Mouse (Mus musculus) testis, postnatal 10 days (tissue): ENCODE measurements at regions not wholly inside any gene's neighbourhood (a gene's known extent, or its start where the extent isn't known, plus 50 kb on each side); places are given as distances from the start of the nearest gene placed in this dataset.

Experiments used
- DNase-seq: peaks from one replicate; pipeline ENCODE4 v3.0.0; 2021; ENCODE audit warnings: low spot score

DNA sequence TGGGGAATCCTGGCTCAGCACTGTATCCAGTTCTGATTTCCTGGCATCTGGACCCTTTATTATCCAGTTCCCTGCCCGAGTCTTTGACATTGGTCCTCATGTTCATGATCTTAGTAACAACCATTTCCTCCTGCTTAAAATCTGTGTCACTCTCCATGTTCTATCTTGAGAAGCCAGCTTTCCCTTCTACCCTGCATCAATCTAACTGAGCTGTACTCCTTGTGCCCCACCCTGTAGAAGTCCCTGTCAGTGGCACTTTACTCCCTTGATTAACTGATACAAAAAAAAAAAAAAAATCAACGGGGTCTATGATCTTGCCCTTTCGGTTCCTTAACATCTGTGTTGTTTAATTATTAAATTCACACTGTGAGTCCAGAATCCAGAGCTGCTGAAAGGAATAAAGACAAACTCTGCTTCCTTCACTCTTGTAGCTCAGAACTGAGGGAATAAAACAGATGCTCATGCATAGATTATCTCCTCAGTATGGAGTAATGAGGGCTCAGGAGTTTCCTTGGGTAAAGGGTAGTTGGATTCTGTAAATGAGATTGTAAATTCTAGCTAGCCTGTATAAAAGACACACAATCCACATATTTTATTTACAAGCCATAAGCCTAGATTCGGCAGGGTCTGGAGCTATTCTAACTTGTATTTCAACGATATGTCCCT lies 342.6 kb upstream of the Nr5a2 start:
- DNase-seq = no peak

DNA sequence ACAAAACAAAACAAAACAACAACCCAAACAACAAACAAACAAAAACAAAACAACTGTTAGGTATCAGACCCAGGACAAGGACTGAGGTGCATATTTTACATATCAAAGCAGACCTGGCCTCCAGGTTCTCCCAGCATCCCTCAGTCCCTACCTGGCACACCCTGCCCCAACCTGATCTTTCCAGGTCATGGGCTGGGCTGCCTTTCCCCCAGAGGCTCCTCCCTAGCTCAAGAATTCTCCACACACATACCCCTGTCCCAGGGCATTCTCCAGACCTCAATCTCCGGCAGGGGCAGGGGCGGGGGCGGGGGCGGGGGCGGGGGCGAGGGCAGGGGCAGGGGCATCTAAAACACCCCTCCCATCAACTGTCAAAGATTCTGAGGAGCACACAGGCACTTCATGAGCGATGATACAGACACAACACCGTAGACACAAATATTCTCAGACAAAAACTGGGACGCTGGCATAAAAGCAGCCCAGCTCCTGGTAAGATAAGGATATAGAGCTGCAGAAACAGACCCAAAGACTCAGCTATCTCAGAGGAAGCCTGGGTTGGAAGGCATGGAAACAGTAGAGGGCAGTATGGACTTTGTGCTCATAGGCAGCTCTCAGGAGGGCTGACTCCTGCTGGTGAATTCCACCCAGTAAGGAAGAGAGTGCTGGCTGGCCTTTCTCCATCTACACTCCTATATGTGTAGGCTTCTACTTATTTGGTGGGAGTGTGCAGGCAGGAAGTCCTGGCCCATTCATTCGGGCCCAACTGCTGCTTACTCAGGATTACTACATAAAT lies 337.7 kb upstream of the Nr5a2 start:
- no peak for DNase-seq

DNA sequence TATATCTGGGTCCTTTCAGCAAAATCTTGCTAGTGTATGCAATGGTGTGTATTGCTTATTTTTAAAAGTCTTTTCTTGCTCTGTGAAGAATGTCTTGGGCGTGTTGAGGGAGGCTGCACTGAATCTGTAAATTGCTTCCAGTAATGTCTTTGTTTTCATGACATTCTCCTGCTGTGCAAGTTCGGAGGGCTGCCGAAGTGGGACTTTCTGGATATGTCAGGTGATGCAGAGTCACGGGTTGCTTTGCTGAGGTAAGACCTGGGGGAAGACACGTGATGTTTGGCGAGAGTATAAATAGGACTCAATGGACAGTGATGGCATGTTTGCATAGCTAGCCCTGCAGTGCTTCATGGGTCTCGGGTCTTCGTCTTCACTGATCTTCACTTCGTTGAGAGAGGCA lies 329.2 kb upstream of the Nr5a2 start:
- DNase-seq = no peak

DNA sequence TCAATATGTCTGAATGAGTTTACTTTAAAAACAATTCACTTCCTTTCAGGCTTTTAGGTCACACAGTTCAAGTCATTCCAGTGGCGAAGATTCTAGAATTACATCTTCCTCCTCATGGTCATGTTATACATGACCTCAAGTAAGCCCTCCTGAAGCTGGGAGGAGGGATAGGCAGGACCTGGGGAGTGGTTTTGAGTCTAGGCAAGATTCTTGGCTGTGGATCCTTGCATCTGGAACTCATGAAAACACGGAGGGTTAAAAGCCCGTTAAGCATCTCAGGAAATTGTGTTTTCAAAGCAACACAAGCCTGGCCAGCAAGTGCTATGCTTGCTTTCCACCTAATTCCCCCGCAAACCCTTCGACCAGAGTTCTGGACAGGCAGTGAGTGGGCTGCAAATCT lies 323.0 kb upstream of the Nr5a2 start:
- DNase-seq = no peak

DNA sequence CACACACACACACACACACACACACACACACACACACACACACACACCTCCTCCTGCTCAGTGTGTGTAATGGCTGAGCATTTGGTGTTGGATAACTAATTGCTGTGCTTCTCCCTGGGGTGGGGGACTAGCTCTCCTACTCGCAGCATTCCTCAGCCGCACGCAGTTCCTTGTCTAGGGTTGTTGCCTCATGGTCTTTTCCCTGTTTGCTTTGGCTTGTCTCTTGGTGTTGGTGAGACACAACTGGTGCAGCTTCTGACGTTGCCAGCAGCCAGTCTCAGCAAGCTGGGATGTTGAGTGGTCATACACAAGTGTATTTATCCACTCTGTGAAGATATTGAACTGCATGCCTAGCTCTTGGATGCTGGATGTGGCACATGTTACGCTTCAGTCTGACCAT lies 322.2 kb upstream of the Nr5a2 start:
- DNase-seq = no peak

DNA sequence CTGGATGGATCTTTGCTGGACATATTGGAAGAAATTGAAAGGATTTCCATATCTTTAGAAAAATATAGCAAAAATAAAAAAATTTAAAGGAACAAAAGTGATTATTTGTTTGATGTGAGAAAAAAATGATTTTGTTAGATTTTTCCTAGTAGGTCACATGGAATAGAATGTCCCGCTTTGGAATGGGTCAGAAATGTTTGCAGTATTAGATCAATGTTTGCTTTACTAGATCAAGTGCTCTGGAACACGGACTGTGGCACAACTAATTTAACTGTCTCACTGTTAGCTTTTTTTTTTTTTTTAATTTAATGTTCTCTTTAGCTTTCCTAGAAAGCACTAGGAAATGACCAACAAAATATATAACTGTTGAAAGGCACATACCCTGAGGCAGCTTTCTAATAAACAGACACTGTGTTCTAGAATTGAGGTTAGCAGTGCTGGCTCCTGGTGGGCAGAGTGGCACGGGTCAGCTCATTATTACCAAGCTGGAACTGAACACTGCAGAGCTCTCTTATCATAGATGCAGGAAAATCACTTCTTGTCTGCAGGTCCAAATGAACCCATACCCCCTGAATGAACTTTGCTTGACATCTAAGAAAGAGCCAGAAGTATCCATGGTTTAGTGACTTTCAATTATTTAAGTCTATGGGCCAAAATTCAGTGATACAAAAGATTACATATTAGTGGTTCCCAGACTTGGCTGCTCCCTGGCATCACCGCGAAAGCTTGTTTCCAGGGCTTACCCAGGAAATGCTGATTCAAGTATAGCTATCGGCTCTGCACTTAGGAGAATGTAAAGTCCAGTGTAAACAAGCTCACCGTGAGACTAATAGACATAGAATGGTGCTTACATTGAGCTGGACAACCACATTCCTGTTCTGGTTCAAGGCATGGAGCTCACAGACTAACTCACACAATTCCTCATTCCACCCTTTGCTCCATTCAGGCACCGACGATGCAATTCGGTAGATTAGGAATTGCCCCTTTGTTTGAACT lies 320.4 kb upstream of the Nr5a2 start:
- no peak for DNase-seq

DNA sequence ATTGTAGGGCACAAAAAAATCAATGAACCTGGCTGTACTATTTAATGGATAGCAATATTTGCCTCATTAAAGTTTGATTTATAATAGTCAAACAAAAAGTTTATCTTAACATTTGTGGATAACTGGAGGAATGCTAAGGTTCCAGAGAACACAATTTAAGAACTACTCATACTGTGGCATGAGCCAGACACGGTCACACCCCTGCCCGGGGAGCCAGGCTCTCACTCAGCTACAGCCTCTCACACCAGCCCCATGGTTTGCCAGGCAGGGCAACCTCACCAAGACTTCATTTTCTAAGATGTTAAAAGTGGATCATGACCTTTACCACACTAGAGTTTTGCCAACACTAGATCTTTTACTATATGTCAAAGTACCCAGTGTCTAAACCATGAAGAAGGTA lies 319.7 kb upstream of the Nr5a2 start:
- no peak for DNase-seq

DNA sequence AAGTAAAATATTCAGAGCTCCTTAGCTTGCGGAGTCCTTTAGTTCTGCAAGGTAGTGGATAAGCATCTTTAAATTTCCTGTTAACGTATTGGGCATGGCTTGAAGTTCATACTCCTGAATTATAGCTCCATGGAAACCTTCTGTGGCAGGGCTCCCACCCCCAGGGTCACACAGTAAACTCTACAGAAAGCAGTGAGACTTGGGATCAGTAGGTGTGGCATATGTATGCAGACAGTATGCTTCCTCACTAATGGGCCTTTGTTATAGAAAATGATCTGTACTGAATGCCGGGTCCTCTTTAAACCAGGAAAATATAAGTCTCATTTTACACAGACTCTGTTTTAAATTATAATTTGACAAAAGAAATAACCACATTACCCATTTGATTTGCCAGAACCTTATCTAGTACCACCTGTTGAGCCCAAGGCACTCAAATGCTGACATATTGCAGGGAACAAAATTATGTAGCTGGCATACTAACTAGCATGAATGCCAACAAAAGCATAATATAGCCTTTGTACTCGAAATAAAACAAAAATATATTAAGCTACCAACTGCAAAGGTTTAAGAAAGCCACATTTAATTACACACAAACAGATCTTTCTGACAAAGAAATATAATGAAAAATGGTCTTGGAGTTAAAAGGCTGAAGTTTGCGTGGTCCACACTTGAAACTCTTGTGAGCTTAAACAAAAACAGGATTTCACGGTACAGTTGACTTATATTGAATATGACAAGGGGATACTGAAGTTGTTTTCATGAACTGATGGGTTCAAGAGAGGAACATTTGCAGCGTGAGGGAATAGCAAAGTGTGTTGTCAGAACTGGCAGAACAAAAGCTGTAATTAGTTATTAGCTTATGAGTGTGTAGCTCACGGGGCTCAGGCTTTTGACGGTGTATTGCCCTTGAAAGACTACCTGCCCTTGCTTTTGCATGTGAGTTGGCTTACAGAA lies 310.7 kb upstream of the Nr5a2 start:
- no peak for DNase-seq

DNA sequence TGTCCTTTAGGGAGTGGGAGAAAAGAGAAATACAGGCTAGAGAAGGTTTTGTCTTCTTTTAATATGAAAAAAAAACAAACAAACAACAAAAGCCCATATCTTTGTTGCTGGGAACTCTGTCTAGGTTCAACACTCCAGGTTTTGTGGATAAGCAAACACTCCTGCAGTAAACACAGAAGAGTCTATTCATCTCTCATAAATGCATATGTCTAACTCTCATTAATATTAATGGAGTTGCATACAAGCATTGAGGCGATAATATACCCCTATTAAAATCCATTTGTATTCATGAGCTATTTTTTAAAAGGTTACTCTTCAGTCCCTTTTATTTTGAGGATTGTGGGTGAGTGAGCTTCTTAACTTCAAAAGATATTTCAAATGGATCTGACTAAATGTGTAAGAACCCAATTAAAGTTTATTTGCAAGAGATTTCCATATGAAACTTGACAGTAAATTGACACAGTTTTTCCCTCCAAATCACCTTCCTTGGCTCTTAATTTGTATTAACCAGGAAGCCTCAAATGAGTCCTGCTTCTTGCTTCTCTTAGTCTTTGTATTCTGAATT lies 302.6 kb upstream of the Nr5a2 start:
- DNase-seq = no peak

DNA sequence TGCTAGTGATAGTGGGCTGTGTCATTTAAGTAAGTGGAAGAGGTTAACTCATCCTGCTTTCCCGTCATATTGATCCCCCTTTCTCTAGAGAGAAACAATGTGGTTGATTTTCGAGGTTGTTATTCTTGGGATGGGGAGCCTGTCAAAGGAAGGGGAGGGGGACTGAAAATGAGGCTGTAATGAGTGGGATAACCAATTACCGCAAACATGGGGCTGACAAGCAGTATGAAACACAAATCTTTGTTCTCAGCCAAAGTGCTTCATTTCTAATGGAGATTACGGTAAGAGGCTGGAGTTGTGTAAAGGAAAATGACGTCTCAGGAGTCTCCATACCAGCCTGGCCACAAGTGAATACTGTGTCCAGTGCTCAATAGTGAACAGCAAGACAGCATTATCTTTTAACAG lies 301.9 kb upstream of the Nr5a2 start:
- DNase-seq = no peak

DNA sequence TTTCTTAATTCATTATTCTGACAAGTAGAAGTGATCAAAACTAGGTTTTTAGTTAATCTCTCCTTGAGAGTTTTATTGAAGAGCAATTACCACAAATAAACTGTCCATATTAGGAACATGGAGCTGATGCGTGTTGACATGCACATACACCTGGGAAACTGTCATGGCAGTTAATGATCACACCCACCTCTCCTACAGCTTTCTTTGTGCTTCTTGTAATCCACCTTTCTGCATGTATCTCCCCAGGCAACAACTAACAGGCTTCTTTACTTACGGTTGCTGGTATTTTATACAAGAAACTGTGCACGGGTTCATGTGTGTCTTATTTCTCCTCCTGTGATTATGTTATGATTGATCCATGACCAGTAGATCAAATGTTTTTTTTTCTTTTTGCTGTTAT lies 296.0 kb upstream of the Nr5a2 start:
- DNase-seq = no peak

DNA sequence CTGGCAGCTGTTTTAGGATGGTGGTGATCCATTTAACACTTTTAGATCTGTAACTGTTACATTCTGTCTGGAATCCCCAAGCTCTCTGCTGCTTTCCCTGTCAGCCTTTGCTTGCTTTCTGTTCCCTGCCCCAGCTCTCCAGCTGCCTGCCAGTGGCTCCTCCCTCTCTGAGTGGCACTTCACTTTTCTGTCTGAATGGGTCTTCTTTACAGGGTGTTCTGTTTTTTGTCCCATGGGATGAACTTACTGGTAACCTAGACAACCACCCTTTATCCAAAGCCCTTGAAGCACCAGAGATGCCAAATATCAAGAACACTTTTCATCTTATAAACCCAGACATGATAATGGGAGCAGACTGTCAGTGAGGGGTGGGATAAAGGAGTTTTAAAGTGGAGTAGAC lies 294.8 kb upstream of the Nr5a2 start:
- DNase-seq = no peak

DNA sequence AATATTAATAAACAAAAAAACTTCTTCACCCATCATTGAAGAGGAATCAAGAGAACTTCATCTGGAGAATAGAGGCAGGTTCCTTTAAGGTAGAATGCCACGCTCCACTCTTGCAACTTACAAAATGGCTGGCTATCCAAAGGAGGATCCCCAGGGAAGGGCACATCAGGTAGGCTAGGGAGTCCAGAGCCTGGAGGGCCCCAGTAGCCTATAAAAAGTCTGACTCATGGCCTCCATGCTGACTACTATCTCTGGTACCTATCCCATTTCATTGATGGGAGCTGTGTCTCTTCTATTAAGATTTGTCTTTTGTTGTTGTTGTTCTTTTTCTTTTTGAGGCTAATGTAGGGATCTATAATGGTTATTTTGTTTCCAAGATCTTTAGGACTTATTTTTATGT lies 294.4 kb upstream of the Nr5a2 start:
- DNase-seq = no peak

DNA sequence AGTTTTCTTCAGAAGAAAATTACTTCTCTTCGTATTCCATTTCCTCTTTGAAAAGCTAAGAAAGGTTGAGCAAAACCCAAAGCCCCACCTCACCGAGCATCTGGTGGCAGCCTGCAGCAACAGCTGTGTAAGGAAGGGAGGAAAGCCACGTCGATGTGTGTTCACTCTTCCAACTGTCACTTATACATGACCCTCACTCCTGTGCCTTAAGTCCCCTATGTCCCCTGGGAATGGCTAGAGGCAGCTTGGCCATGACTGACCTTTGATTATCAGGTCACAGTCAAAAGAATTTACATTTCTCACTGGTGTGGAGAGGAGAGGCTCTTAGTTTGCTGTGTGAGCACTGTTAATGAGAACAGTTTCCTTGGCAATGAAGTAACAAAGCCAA lies 266.8 kb upstream of the Nr5a2 start:
- DNase-seq = no peak

DNA sequence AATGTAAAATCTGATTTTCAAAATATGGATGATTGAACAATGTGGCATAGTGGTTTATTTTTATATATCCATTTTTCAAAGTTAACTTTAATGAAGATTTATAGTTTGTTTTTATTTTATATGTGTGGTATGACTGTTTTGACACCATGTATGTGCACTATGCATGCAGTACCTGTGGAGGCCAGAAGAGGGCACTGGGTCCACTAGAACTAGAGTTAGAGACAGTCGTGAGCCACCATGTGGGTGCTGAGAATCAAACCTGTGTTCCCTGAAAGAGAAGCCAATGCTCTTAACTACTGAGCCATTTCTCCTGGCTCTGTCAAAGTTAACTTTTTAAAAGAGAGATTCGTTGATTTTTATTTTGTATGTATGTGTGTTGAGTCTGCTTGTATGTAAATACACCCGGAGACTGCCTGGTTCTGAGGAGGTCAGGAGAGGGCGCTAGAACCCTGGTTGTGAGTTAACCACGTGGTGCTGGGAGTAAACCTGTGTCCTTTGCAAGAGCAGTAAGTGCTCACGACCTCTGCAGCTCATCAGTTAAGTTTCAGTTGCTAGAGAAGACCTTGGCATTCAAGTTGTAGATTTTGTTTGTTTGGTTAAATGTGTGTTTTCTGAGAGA lies 266.3 kb upstream of the Nr5a2 start:
- peak; percentile 53 for DNase-seq

DNA sequence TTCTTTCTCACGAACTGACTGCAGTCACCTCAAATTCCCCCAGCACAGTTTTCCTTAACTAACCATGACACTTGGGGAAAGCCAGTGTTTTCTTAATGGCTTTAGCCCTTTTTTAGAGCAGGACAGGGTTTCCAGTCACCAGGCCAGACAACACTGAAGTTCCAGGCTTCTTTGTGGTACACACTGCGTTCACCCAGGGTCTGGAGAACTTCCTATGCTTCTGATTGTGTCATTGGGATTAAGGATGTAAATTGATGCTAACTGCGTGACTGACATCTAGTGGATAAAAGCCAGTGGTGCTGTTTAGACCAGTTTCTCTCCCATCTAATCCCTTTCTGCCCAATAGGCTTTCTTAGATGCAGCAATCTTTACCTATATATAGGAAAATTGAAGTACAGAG lies 265.2 kb upstream of the Nr5a2 start:
- DNase-seq = no peak

DNA sequence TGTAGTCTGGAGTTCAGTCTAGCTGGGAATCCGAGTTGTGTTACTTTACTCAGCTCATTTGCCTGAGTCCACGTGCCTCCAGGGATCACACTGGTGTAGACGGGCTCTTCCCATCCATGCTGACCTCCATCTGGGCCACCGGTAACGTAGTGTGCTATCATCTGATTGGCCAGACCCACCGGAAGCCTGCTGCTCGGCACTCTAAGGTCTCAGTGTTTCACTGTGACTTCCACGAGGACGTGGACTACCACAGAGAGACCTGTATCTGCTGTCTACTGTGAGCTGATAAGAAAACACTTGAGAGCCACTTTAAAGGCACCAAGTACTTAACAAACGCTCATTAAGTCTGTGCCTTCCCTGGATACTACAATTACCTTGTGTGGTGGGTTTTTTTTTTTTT lies 262.8 kb upstream of the Nr5a2 start:
- DNase-seq = no peak

DNA sequence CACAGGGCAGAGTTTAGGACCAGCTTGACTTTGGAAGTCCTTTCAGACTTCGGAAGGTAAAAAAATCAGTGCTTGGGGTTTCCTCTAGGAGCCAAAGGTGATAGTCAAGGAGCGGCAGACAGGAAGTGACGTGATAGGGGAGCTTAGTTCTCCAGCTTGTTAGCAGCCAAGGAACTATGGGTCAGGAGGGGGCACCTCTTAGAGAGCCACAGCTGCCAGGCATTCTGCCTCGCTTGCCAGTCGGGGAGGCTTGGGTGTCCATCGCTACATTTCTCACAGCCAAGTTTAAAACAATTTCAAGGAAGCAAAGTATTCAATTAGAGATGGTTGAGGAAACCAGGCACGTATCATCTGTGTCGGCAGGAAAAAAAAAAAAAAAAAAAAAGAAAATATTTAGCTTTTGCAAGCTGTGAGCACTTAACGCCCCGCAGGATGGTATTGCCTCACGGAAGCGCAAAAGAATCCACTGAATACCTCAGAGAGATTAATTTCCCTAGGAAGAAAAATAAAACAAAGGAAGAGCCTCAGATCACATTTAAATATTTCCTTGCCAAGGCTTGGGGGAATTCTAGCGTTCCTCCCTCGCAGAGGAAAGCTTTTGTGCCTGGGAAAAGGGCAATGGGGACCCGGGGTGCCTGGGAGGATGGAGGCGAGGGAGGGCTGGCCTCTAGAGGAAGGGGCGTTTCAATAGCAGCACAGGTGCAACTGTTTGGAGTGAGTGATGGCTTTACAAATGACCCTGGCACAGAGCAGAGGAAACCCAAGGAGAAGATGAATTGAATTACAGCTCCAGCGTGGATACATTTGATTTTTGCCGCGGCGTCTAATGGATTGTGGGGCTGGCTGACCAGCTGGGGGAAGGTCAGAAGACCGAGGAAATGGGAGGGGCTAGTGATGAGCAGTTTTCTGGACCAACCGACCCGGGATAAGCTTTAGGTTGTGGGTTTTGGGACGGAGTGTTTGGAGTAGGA lies 261.1 kb upstream of the Nr5a2 start:
- DNase-seq = peak; percentile 44

DNA sequence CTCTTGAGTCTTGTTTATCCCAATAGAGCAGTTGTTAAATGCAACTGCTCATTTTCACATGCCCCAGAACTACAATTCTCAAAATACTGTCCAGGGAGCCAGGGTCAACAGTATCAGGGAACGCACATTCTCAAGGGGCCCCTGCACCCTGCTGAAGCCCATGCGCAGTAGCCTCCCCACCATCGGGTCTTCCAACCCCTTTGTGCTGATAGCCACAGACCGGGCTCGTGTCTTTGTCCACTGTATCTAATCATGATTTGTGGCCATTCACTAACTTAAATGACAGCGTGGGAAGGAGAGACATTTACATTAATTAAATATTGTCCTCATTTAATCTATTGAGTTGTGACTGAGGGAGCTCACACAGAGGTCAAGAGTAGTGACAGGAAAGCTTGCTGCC lies 260.0 kb upstream of the Nr5a2 start:
- DNase-seq = no peak

DNA sequence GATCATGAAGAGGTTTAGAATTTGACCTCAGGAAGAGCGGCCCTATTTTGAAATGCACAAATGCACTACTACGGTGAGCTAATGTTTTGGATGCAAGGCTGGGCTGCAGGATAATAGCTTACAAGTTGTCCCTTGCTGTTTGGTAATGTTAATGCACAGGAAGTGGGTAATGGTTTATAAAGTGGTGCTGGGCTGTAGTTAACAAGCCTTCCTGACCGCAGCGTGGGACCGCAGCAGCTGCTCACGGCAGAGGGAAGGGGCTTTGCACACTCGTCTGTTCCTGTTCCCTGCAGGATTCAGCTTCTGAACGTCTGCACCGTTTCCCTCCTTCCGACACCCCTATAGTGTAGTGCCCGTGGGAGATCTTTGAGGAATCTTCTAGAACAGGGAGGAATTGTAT lies 258.4 kb upstream of the Nr5a2 start:
- no peak for DNase-seq
